Comparison of ENCODE assay signal across 8 mouse cellular contexts in the genomic region with DNA sequence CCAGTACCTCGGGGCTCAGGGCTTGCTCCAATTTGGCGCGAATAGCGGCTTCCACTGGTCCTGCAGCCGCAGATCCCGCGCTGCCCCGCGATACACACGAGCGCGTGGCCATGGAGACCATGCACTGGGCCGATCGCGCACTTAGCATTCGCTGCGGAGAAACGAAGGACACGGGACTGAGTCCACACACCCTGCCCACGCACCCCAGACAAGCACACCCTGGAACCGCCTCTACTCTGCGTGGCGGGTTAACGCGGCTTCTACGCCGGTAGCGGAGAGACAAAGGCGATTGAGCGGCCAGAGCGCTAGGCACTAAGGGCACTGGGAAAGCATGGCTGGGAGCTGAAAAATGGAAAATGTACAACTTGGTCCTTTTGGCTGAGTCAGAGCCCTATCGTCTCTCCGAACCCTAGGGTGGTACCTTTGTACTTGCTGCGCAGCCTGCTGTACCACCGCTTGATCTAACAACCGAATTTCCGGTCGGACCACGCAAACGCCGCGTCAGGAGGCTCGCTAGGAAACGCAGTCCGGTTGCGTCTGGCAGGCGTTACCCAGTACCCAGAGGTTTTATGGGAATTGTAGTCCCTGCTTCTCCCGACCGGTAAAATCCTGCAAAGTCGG. TPM values are rescaled to one million over a fixed set of nuclear protein-coding genes. Genes with fewer than 3 reads are reported as not detected.
A peak's percentile ranks its signal among the peaks of the same experiment; 100 is the strongest.
DNase-seq lines count a peak whose midpoint lies in the region; ATAC-seq and TF ChIP-seq lines count a peak whose summit lies in the region.

No protein-coding gene starts in this region.

- peak; percentile 28; the same call in 1 of the 2 replicates for TF ChIP-seq CTCF in testis, adult 2 months (IDR thresholded peaks at IDR 0.05; ENCODE audit: control insufficient read depth, insufficient read depth, insufficient replicate concordance, low read depth, low read length)

- no peaks in the 10 kb centered on the region for H3K9me3 ChIP-seq in forebrain, embryonic 13.5 days (replicated peaks)
- H3K9me3 ChIP-seq in liver, embryonic 16.5 days (replicated peaks; ENCODE audit: control insufficient read depth, low read length) = no peaks in the 10 kb centered on the region
- no peaks in the 10 kb centered on the region for H3K9me3 ChIP-seq in neural tube, embryonic 12.5 days

- WGBS in forebrain, embryonic 13.5 days = under 1% methylated on average over 50 of the region's 50 CpGs
- under 1% methylated on average over 50 of the region's 50 CpGs for whole genome bisulfite sequencing in large intestine, adult 2 months
- WGBS in liver, embryonic 16.5 days (ENCODE audit: insufficient replicate concordance) = under 1% methylated on average over 50 of the region's 50 CpGs
- WGBS in neural tube, embryonic 12.5 days = under 1% methylated on average over 50 of the region's 50 CpGs

- peaks cover 23% of the 10 kb centered on the region; the same call in 1 of the 2 replicates for H3K36me3 ChIP-seq in forebrain, embryonic 13.5 days (ENCODE audit: poor library complexity, severe bottlenecking)
- H3K36me3 ChIP-seq in liver, embryonic 16.5 days (ENCODE audit: control insufficient read depth, insufficient read depth) = no peaks in the 10 kb centered on the region
- peaks cover 13% of the 10 kb centered on the region for H3K36me3 ChIP-seq in neural tube, embryonic 12.5 days
- H3K36me3 ChIP-seq in testis, adult 2 months (ENCODE audit: control insufficient read depth, insufficient read depth, low read length) = no peaks in the 10 kb centered on the region

- H3K4me2 ChIP-seq in forebrain, embryonic 13.5 days = peak overlapping the region; percentile 97
- H3K4me2 ChIP-seq in liver, embryonic 16.5 days (ENCODE audit: low read depth, low read length) = peak overlapping the region; percentile 99
- H3K4me2 ChIP-seq in neural tube, embryonic 12.5 days (replicated peaks) = peak overlapping the region; percentile 93

- peak; percentile 71 for TF ChIP-seq POLR2A in testis, adult 2 months (IDR thresholded peaks at IDR 0.05; ENCODE audit: control insufficient read depth, low read depth, low read length)

- H3K4me3 ChIP-seq in forebrain, embryonic 13.5 days = peak overlapping the region; percentile 62
- peak overlapping the region; percentile 84 for H3K4me3 ChIP-seq in liver, embryonic 16.5 days (ENCODE audit: low read depth, low read length)
- H3K4me3 ChIP-seq in neural tube, embryonic 12.5 days = peak overlapping the region; percentile 64
- H3K4me3 ChIP-seq in testis, adult 2 months (ENCODE audit: control insufficient read depth, low read depth, low read length) = peak overlapping the region; percentile 72

- intact Hi-C loops in heart, postnatal 14 days (cut with DNase I) = no loop called here

- H3K9ac ChIP-seq in forebrain, embryonic 13.5 days = peak overlapping the region; percentile 94
- H3K9ac ChIP-seq in liver, embryonic 16.5 days (ENCODE audit: low read depth, low read length) = peak overlapping the region; percentile 89
- peak overlapping the region; percentile 77 for H3K9ac ChIP-seq in neural tube, embryonic 12.5 days

- DNase-seq in ES-CJ7 (ENCODE audit: low read depth, low spot score) = peak; percentile 92
- DNase-seq in cerebellum, adult 11 months = peak; percentile 87
- DNase-seq in heart, postnatal 14 days = peak; percentile 84 to 85
- peak; percentile 58 for DNase-seq in large intestine, adult 2 months (ENCODE audit: low read depth, low spot score)

- peak; percentile 95 for ATAC-seq in forebrain, embryonic 13.5 days
- ATAC-seq in liver, embryonic 16.5 days (ENCODE audit: low read depth) = peak; percentile 91
- peak; percentile 95 for ATAC-seq in neural tube, embryonic 12.5 days (ENCODE audit: low FRiP score, low read depth)

- H3K27me3 ChIP-seq in forebrain, embryonic 13.5 days = no peaks in the 10 kb centered on the region
- H3K27me3 ChIP-seq in liver, embryonic 16.5 days (ENCODE audit: control insufficient read depth, insufficient read depth, low read depth, low read length) = peaks cover 3% of the 10 kb centered on the region
- H3K27me3 ChIP-seq in neural tube, embryonic 12.5 days (replicated peaks) = no peaks in the 10 kb centered on the region
- H3K27me3 ChIP-seq in testis, adult 2 months (ENCODE audit: control insufficient read depth, insufficient read depth, low read length) = no peaks in the 10 kb centered on the region

- peaks cover 15% of the 10 kb centered on the region for H3K4me1 ChIP-seq in forebrain, embryonic 13.5 days
- H3K4me1 ChIP-seq in liver, embryonic 16.5 days (ENCODE audit: control insufficient read depth, low read depth, low read length) = peaks cover 22% of the 10 kb centered on the region
- peaks cover 11% of the 10 kb centered on the region for H3K4me1 ChIP-seq in neural tube, embryonic 12.5 days
- peaks cover 26% of the 10 kb centered on the region for H3K4me1 ChIP-seq in testis, adult 2 months (ENCODE audit: control insufficient read depth, insufficient read depth, low read length)

- peak overlapping the region; percentile 96 for H3K27ac ChIP-seq in forebrain, embryonic 13.5 days
- H3K27ac ChIP-seq in liver, embryonic 16.5 days (ENCODE audit: low read length) = peak overlapping the region; percentile 92
- peak overlapping the region; percentile 88 for H3K27ac ChIP-seq in neural tube, embryonic 12.5 days
- H3K27ac ChIP-seq in testis, adult 2 months (ENCODE audit: control insufficient read depth, insufficient read depth, low read depth, low read length) = peak overlapping the region; percentile 4

RNA-seq across cellular contexts. Expression of gene Sv2a, which starts 16.3 kb away (rescaled TPM):
- 29.3 and 37.9 TPM in 2 replicates for polyA plus RNA-seq in forebrain, embryonic 13.5 days (2015; fragmentation: Nextera tagmentation; extraction: Ambion mirVana)
- 1 to 10 TPM; 7.0 to 7.7 TPM for total RNA-seq in heart, postnatal 14 days (2021)
- polyA plus RNA-seq in large intestine, adult 2 months (2012; rRNA removed) = 2.0 TPM in 2 replicates
- polyA plus RNA-seq in liver, embryonic 16.5 days (2015; fragmentation: Nextera tagmentation; extraction: Ambion mirVana) = 0.12 and 0.13 TPM in 2 replicates
- 44.4 and 44.8 TPM in 2 replicates for polyA plus RNA-seq in neural tube, embryonic 12.5 days (2016; fragmentation: Nextera tagmentation; extraction: Ambion mirVana)
- 0.54 and 1.7 TPM in 2 replicates for polyA plus RNA-seq in testis, adult 2 months (2012; rRNA removed)

RNA-seq across cellular contexts. Expression of gene Bola1, which starts 22.3 kb away (rescaled TPM):
- polyA plus RNA-seq in forebrain, embryonic 13.5 days (2015; fragmentation: Nextera tagmentation; extraction: Ambion mirVana) = 82.2 and 86.6 TPM in 2 replicates
- 10 to 100 TPM; 17.5 to 18.2 TPM for total RNA-seq in heart, postnatal 14 days (2021)
- 45.2 and 47.6 TPM in 2 replicates for polyA plus RNA-seq in large intestine, adult 2 months (2012; rRNA removed)
- 29.4 and 32.1 TPM in 2 replicates for polyA plus RNA-seq in liver, embryonic 16.5 days (2015; fragmentation: Nextera tagmentation; extraction: Ambion mirVana)
- 60.8 and 69.5 TPM in 2 replicates for polyA plus RNA-seq in neural tube, embryonic 12.5 days (2016; fragmentation: Nextera tagmentation; extraction: Ambion mirVana)
- polyA plus RNA-seq in testis, adult 2 months (2012; rRNA removed) = 38.3 and 47.3 TPM in 2 replicates

RNA-seq across cellular contexts. Expression of gene Hist2h2ab, which starts 22.4 kb away (rescaled TPM):
- polyA plus RNA-seq in forebrain, embryonic 13.5 days (2015; fragmentation: Nextera tagmentation; extraction: Ambion mirVana) = 0.78 and 2.2 TPM in 2 replicates
- total RNA-seq in heart, postnatal 14 days (2021) = 1 to 10 TPM; 4.4 to 5.2 TPM
- polyA plus RNA-seq in large intestine, adult 2 months (2012; rRNA removed) = 1.5 and 4.1 TPM in 2 replicates
- 0.73 and 0.95 TPM in 2 replicates for polyA plus RNA-seq in liver, embryonic 16.5 days (2015; fragmentation: Nextera tagmentation; extraction: Ambion mirVana)
- 1.7 TPM in 1 of 2 replicates, not detected in the other for polyA plus RNA-seq in neural tube, embryonic 12.5 days (2016; fragmentation: Nextera tagmentation; extraction: Ambion mirVana)
- polyA plus RNA-seq in testis, adult 2 months (2012; rRNA removed) = 3.7 and 3.9 TPM in 2 replicates

RNA-seq across cellular contexts. Expression of gene Hist2h2ac, which starts 23.4 kb away (rescaled TPM):
- 13.2 and 13.3 TPM in 2 replicates for polyA plus RNA-seq in forebrain, embryonic 13.5 days (2015; fragmentation: Nextera tagmentation; extraction: Ambion mirVana)
- 10 to 100 TPM; 47.6 to 77.3 TPM for total RNA-seq in heart, postnatal 14 days (2021)
- 14.8 and 16.9 TPM in 2 replicates for polyA plus RNA-seq in large intestine, adult 2 months (2012; rRNA removed)
- 11.6 and 16.7 TPM in 2 replicates for polyA plus RNA-seq in liver, embryonic 16.5 days (2015; fragmentation: Nextera tagmentation; extraction: Ambion mirVana)
- polyA plus RNA-seq in neural tube, embryonic 12.5 days (2016; fragmentation: Nextera tagmentation; extraction: Ambion mirVana) = 5.7 and 9.5 TPM in 2 replicates
- 7.3 and 9.4 TPM in 2 replicates for polyA plus RNA-seq in testis, adult 2 months (2012; rRNA removed)

RNA-seq across cellular contexts. Expression of gene Hist2h2be, which starts 23.7 kb away (rescaled TPM):
- polyA plus RNA-seq in forebrain, embryonic 13.5 days (2015; fragmentation: Nextera tagmentation; extraction: Ambion mirVana) = 10.7 and 11.0 TPM in 2 replicates
- total RNA-seq in heart, postnatal 14 days (2021) = 1 to 10 TPM; 6.9 to 7.7 TPM
- 2.8 and 3.7 TPM in 2 replicates for polyA plus RNA-seq in large intestine, adult 2 months (2012; rRNA removed)
- polyA plus RNA-seq in liver, embryonic 16.5 days (2015; fragmentation: Nextera tagmentation; extraction: Ambion mirVana) = 7.2 and 8.7 TPM in 2 replicates
- polyA plus RNA-seq in neural tube, embryonic 12.5 days (2016; fragmentation: Nextera tagmentation; extraction: Ambion mirVana) = 5.6 and 5.7 TPM in 2 replicates
- 11.3 and 13.0 TPM in 2 replicates for polyA plus RNA-seq in testis, adult 2 months (2012; rRNA removed)

Comparison
In these comparisons a context has a peak if more than half of its experiments do, and no peak if none do; other contexts are left out.
1. Peak in every context shown above with its lines: DNase-seq, ATAC-seq, H3K4me3 ChIP-seq and H3K27ac ChIP-seq.
2. H3K27ac ChIP-seq: peak in every context shown above with its lines; median percentile 96 in forebrain, embryonic 13.5 days; 92 in liver, embryonic 16.5 days; 88 in neural tube, embryonic 12.5 days; 4 in testis, adult 2 months.